Mouse (Mus musculus): Measurements from ENCODE around the gene Map3k4. TPM values are rescaled to one million over a fixed set of nuclear protein-coding genes. Genes with fewer than 3 reads are reported as not detected.

Map3k4 gene
- polyA plus RNA-seq, 1 experiment from 2014 or later, result 45.0 TPM

GRCm38 (mm10) chr17:12205015-12205693, 113.4 kb downstream of the Map3k4 start:
- H3K4me3 ChIP-seq (ENCODE audit: low read depth, low read length), result no peak overlapping the region
- DNase-seq (ENCODE audit: low spot score) (no peak), ATAC-seq (ENCODE audit: insufficient read depth, low FRiP score, low TSS enrichment) (peak; percentile 42; the same call in 1 of the 2 replicates)
- WGBS, result 57% methylated on average over 10 of the region's 10 CpGs
- no peaks in the 10 kb centered on the region for H3K36me3 ChIP-seq (ENCODE audit: control insufficient read depth, insufficient read depth, low read length)
- H3K27me3 ChIP-seq (ENCODE audit: control insufficient read depth, insufficient read depth, low read length), result no peaks in the 10 kb centered on the region
- H3K9ac ChIP-seq (ENCODE audit: low read length), result no peak overlapping the region
- H3K4me2 ChIP-seq (ENCODE audit: low read depth), result no peak overlapping the region
- H3K4me1 ChIP-seq (ENCODE audit: control insufficient read depth, insufficient read depth, low read length), result peaks cover 23% of the 10 kb centered on the region
- no peaks in the 10 kb centered on the region for H3K9me3 ChIP-seq (ENCODE audit: control insufficient read depth, low read length)
- H3K27ac ChIP-seq (ENCODE audit: low read depth, low read length), result peak overlapping the region; percentile 75

GRCm38 (mm10) chr17:12204689-12205014, 113.9 kb downstream of the Map3k4 start:
- Histone ChIP-seq H3K4me3 (ENCODE audit: low read depth, low read length) (no peak overlapping the region), H3K4me2 (ENCODE audit: low read depth) (no peak overlapping the region), H3K9me3 (ENCODE audit: control insufficient read depth, low read length) (no peaks in the 10 kb centered on the region), H3K27ac (ENCODE audit: low read depth, low read length) (no peak overlapping the region), H3K9ac (ENCODE audit: low read length) (no peak overlapping the region), H3K4me1 (ENCODE audit: control insufficient read depth, insufficient read depth, low read length) (peaks cover 23% of the 10 kb centered on the region), H3K27me3 (ENCODE audit: control insufficient read depth, insufficient read depth, low read length) (no peaks in the 10 kb centered on the region), H3K36me3 (ENCODE audit: control insufficient read depth, insufficient read depth, low read length) (no peaks in the 10 kb centered on the region)
- 76% methylated on average over 3 of the region's 3 CpGs for WGBS
- ATAC-seq (ENCODE audit: insufficient read depth, low FRiP score, low TSS enrichment) (no peak), DNase-seq (ENCODE audit: low spot score) (no peak)

- Histone ChIP-seq H3K36me3 (ENCODE audit: control insufficient read depth, insufficient read depth, low read length) (no peaks in the 10 kb centered on the region), H3K4me2 (ENCODE audit: low read depth) (no peak overlapping the region), H3K9me3 (ENCODE audit: control insufficient read depth, low read length) (no peaks in the 10 kb centered on the region), H3K27me3 (ENCODE audit: control insufficient read depth, insufficient read depth, low read length) (no peaks in the 10 kb centered on the region), H3K4me1 (ENCODE audit: control insufficient read depth, insufficient read depth, low read length) (peaks cover 23% of the 10 kb centered on the region), H3K27ac (ENCODE audit: low read depth, low read length) (no peak overlapping the region), H3K9ac (ENCODE audit: low read length) (no peak overlapping the region), H3K4me3 (ENCODE audit: low read depth, low read length) (no peak overlapping the region)
- DNase-seq (ENCODE audit: low spot score) (no peak), ATAC-seq (ENCODE audit: insufficient read depth, low FRiP score, low TSS enrichment) (no peak)
- WGBS, result 72% methylated on average over 3 of the region's 3 CpGs
Measured at GRCm38 (mm10) chr17:12204246-12204645, 114.3 kb downstream of the Map3k4 start.

DNA sequence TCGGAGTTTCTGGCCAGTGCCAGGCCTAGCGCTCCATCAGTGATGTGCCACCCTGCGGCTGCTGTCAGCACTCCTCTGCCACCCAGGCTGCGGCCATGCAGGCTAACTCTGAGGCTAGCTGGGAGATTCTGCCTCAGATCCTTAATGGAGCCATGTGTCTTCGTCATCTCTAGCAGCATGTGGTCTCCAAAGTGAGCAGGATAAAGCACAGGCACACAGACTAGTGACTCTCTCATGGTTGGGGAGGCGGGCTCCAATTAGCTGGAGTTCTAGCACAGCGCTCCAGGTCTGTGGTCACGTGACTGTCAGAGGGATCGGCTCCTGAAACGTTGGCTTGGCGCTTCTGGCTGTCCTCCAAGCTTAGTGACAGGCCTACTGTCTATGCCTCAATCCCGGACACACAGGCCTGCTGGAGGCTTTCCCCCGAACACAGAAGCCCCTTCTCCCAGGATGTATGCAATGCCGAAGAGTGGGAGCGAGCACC, 115.1 kb downstream of the Map3k4 start:
- Histone ChIP-seq H3K27ac (ENCODE audit: low read depth, low read length) (no peak overlapping the region), H3K4me3 (ENCODE audit: low read depth, low read length) (no peak overlapping the region), H3K4me2 (ENCODE audit: low read depth) (no peak overlapping the region), H3K9ac (ENCODE audit: low read length) (no peak overlapping the region), H3K4me1 (ENCODE audit: control insufficient read depth, insufficient read depth, low read length) (peaks cover 23% of the 10 kb centered on the region), H3K36me3 (ENCODE audit: control insufficient read depth, insufficient read depth, low read length) (no peaks in the 10 kb centered on the region), H3K27me3 (ENCODE audit: control insufficient read depth, insufficient read depth, low read length) (no peaks in the 10 kb centered on the region), H3K9me3 (ENCODE audit: control insufficient read depth, low read length) (no peaks in the 10 kb centered on the region)
- 66% methylated on average over 15 of the region's 15 CpGs for WGBS
- ATAC-seq (ENCODE audit: insufficient read depth, low FRiP score, low TSS enrichment), result no peak
- DNase-seq (ENCODE audit: low spot score), result no peak

- Histone ChIP-seq H3K4me2 (ENCODE audit: low read depth) (no peak overlapping the region), H3K4me3 (ENCODE audit: low read depth, low read length) (no peak overlapping the region), H3K36me3 (ENCODE audit: control insufficient read depth, insufficient read depth, low read length) (no peaks in the 10 kb centered on the region), H3K4me1 (ENCODE audit: control insufficient read depth, insufficient read depth, low read length) (peaks cover 12% of the 10 kb centered on the region), H3K9ac (ENCODE audit: low read length) (no peak overlapping the region), H3K27ac (ENCODE audit: low read depth, low read length) (no peak overlapping the region), H3K9me3 (ENCODE audit: control insufficient read depth, low read length) (no peaks in the 10 kb centered on the region), H3K27me3 (ENCODE audit: control insufficient read depth, insufficient read depth, low read length) (no peaks in the 10 kb centered on the region)
- WGBS, result 82% methylated on average over 1 of the region's 1 CpGs
- ATAC-seq (ENCODE audit: insufficient read depth, low FRiP score, low TSS enrichment), result no peak
- no peak for DNase-seq (ENCODE audit: low spot score)
Measured at GRCm38 (mm10) chr17:12201086-12201485, 117.5 kb downstream of the Map3k4 start.

GRCm38 (mm10) chr17:12199933-12200332, 118.7 kb downstream of the Map3k4 start:
- no peak overlapping the region for H3K4me3 ChIP-seq (ENCODE audit: low read depth, low read length)
- 91% methylated on average over 4 of the region's 4 CpGs for WGBS
- no peak for ATAC-seq (ENCODE audit: insufficient read depth, low FRiP score, low TSS enrichment)

GRCm38 (mm10) chr17:12195604-12196003, 123.0 kb downstream of the Map3k4 start:
- Histone ChIP-seq H3K36me3 (ENCODE audit: control insufficient read depth, insufficient read depth, low read length) (no peaks in the 10 kb centered on the region), H3K4me2 (ENCODE audit: low read depth) (no peak overlapping the region; the same call in 1 of the 2 replicates), H3K9ac (ENCODE audit: low read length) (no peak overlapping the region), H3K27ac (ENCODE audit: low read depth, low read length) (no peak overlapping the region), H3K4me1 (ENCODE audit: control insufficient read depth, insufficient read depth, low read length) (no peaks in the 10 kb centered on the region), H3K9me3 (ENCODE audit: control insufficient read depth, low read length) (no peaks in the 10 kb centered on the region), H3K4me3 (ENCODE audit: low read depth, low read length) (no peak overlapping the region), H3K27me3 (ENCODE audit: control insufficient read depth, insufficient read depth, low read length) (no peaks in the 10 kb centered on the region)
- ATAC-seq (ENCODE audit: insufficient read depth, low FRiP score, low TSS enrichment) (no peak), DNase-seq (ENCODE audit: low spot score) (no peak)
- 75% methylated on average over 10 of the region's 10 CpGs for WGBS

More at GRCm38 (mm10) chr17:12199933-12200332, 118.7 kb downstream of the Map3k4 start:
- Histone ChIP-seq H3K9ac (ENCODE audit: low read length) (no peak overlapping the region), H3K9me3 (ENCODE audit: control insufficient read depth, low read length) (no peaks in the 10 kb centered on the region), H3K27me3 (ENCODE audit: control insufficient read depth, insufficient read depth, low read length) (no peaks in the 10 kb centered on the region), H3K4me1 (ENCODE audit: control insufficient read depth, insufficient read depth, low read length) (peaks cover under 1% of the 10 kb centered on the region), H3K4me2 (ENCODE audit: low read depth) (no peak overlapping the region), H3K27ac (ENCODE audit: low read depth, low read length) (no peak overlapping the region), H3K36me3 (ENCODE audit: control insufficient read depth, insufficient read depth, low read length) (no peaks in the 10 kb centered on the region)
- DNase-seq (ENCODE audit: low spot score), result no peak

DNA sequence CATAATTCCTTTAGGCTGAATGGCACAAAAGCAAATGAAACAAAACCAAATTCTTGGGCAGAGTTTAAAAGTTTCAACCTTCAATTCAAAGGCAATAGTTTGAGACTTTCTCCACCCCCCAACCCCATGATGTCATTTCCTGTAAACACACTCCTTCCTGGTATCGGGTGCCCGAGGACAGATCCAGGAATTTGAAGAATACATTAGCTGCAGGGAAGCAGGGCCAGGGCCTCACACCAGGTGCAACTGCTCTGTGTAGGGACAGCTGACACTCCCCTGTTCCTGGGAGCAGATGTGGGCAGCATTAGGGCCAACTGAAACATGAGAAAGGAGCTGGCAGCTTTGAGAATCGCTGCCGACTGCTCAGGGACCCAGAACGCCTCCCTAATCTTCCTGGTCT, 123.5 kb downstream of the Map3k4 start:
- Histone ChIP-seq H3K36me3 (ENCODE audit: control insufficient read depth, insufficient read depth, low read length) (no peaks in the 10 kb centered on the region), H3K4me2 (ENCODE audit: low read depth) (no peak overlapping the region), H3K4me1 (ENCODE audit: control insufficient read depth, insufficient read depth, low read length) (no peaks in the 10 kb centered on the region), H3K4me3 (ENCODE audit: low read depth, low read length) (no peak overlapping the region), H3K9me3 (ENCODE audit: control insufficient read depth, low read length) (no peaks in the 10 kb centered on the region), H3K27ac (ENCODE audit: low read depth, low read length) (no peak overlapping the region), H3K27me3 (ENCODE audit: control insufficient read depth, insufficient read depth, low read length) (no peaks in the 10 kb centered on the region), H3K9ac (ENCODE audit: low read length) (no peak overlapping the region)
- DNase-seq (ENCODE audit: low spot score), result no peak
- WGBS, result 54% methylated on average over 5 of the region's 5 CpGs
- ATAC-seq (ENCODE audit: insufficient read depth, low FRiP score, low TSS enrichment), result no peak

- H3K9me3 ChIP-seq (ENCODE audit: control insufficient read depth, low read length), result no peaks in the 10 kb centered on the region
- H3K4me2 ChIP-seq (ENCODE audit: low read depth), result no peak overlapping the region
- H3K4me1 ChIP-seq (ENCODE audit: control insufficient read depth, insufficient read depth, low read length), result no peaks in the 10 kb centered on the region
- WGBS, result 74% methylated on average over 1 of the region's 1 CpGs
- H3K4me3 ChIP-seq (ENCODE audit: low read depth, low read length), result no peak overlapping the region
- no peak overlapping the region for H3K9ac ChIP-seq (ENCODE audit: low read length)
- no peaks in the 10 kb centered on the region for H3K27me3 ChIP-seq (ENCODE audit: control insufficient read depth, insufficient read depth, low read length)
- no peaks in the 10 kb centered on the region for H3K36me3 ChIP-seq (ENCODE audit: control insufficient read depth, insufficient read depth, low read length)
- DNase-seq (ENCODE audit: low spot score) (no peak), ATAC-seq (ENCODE audit: insufficient read depth, low FRiP score, low TSS enrichment) (no peak)
- no peak overlapping the region for H3K27ac ChIP-seq (ENCODE audit: low read depth, low read length)
Measured at GRCm38 (mm10) chr17:12187782-12188181, 130.8 kb downstream of the Map3k4 start.

Data from neural tube, embryonic 11.5 days (tissue).